Mouse (Mus musculus) hindbrain, embryonic 11.5 days (tissue): ENCODE measurements around the gene Fam186b. TPM values are rescaled to one million over a fixed set of nuclear protein-coding genes. Genes with fewer than 3 reads are reported as not detected.
A peak's percentile ranks its signal among the peaks of the same experiment; 100 is the strongest.

Experiments
- ATAC-seq: fragments of 200-750 bp; cut with Nextera tagmentation; 2 replicates; pipeline ENCODE4 v1.8.0; 2017; ENCODE audit warnings: mild to moderate bottlenecking, moderate TSS enrichment, moderate library complexity; ENCODE audit not compliant: low FRiP score
- DNase-seq: peaks from one replicate; pipeline ENCODE4 v3.0.0-alpha.2; 2015; ENCODE audit warnings: low spot score
- H3K27ac ChIP-seq: fragments of 300-500 bp; sonication (generic); 2 replicates; pipeline ENCODE4 v1.5.1; 2014; ENCODE audit warnings: mild to moderate bottlenecking, low read depth, low read length
- H3K27me3 ChIP-seq: fragments of 300-500 bp; sonication (generic); 2 replicates; pipeline ENCODE4 v1.6.1; 2014; ENCODE audit warnings: mild to moderate bottlenecking, low read length, moderate library complexity, mixed read lengths; ENCODE audit not compliant: control insufficient read depth, insufficient read depth
- H3K36me3 ChIP-seq: fragments of 300-500 bp; sonication (generic); 2 replicates; pipeline ENCODE4 v1.6.1; 2014; ENCODE audit warnings: mild to moderate bottlenecking, low read length, moderate library complexity, mixed read lengths; ENCODE audit not compliant: control insufficient read depth, insufficient read depth
- H3K4me1 ChIP-seq: fragments of 300-500 bp; sonication (generic); replicated peaks from 2 replicates; pipeline ENCODE4 v1.6.1; 2014; ENCODE audit warnings: low read length, mixed read lengths; ENCODE audit not compliant: control insufficient read depth, insufficient read depth
- H3K4me2 ChIP-seq: fragments of 300-500 bp; sonication (generic); replicated peaks from 2 replicates; pipeline ENCODE4 v1.6.1; 2014; ENCODE audit warnings: mild to moderate bottlenecking, low read depth, low read length
- H3K4me3 ChIP-seq: fragments of 300-500 bp; sonication (generic); 2 replicates; pipeline ENCODE4 v1.5.1; 2014; ENCODE audit warnings: low read depth, low read length
- H3K9ac ChIP-seq: fragments of 300-500 bp; sonication (generic); 2 replicates; pipeline ENCODE4 v1.6.1; 2014; ENCODE audit warnings: low read depth, low read length
- H3K9me3 ChIP-seq: fragments of 300-500 bp; sonication (generic); 2 replicates; pipeline ENCODE4 v1.6.1; 2016; ENCODE audit warnings: low read length; ENCODE audit not compliant: control insufficient read depth
- WGBS: fragments of 180-500 bp; shearing (Covaris S2); extraction: QIAGEN DNeasy Blood & Tissue Kit; methylation state at CpG from one replicate; pipeline ENCODE4 v1.1.7; 2014; 5-methylcytosine and 5-hydroxymethylcytosine counted together
- polyA plus RNA-seq: library from polyadenylated mRNA; unstranded; fragments of >200 nt; fragmentation: Nextera tagmentation; extraction: Ambion mirVana; gene quantifications from 2 replicates; pipeline ENCODE4 v1.2.1, GENCODE M21; 2014

Gene Fam186b
- polyA plus RNA-seq, 1 experiment from 2014 or later = 0.29 TPM

- ATAC-seq (peak; percentile 49; the same call in 1 of the 2 replicates), DNase-seq (peak; percentile 82)
- WGBS = 85% methylated on average over 16 of the region's 16 CpGs
- Histone ChIP-seq H3K27me3 (no peaks in the 10 kb centered on the region), H3K4me3 (no peak overlapping the region), H3K9me3 (no peaks in the 10 kb centered on the region), H3K9ac (0 out of 2 replicates have a peak overlapping the region, but pooled peaks have one; percentile 31), H3K27ac (peak overlapping the region; percentile 70), H3K4me1 (no peaks in the 10 kb centered on the region), H3K4me2 (no peak overlapping the region), H3K36me3 (peaks cover 6% of the 10 kb centered on the region; the same call in 1 of the 2 replicates)
Observed at GRCm38 (mm10) chr15:99316314-99317266, 20.9 kb upstream of the Fam186b start.

GRCm38 (mm10) chr15:99314891-99315290 is 19.2 kb upstream of the Fam186b start:
- Histone ChIP-seq H3K9ac (no peak overlapping the region), H3K27ac (no peak overlapping the region), H3K27me3 (no peaks in the 10 kb centered on the region), H3K4me2 (no peak overlapping the region), H3K4me1 (no peaks in the 10 kb centered on the region), H3K36me3 (peaks cover 6% of the 10 kb centered on the region; the same call in 1 of the 2 replicates), H3K9me3 (no peaks in the 10 kb centered on the region), H3K4me3 (no peak overlapping the region)
- WGBS = 93% methylated on average over 16 of the region's 16 CpGs
- no peak for DNase-seq
- ATAC-seq = no peak

- Histone ChIP-seq H3K4me3 (no peak overlapping the region), H3K9me3 (no peaks in the 10 kb centered on the region), H3K4me1 (no peaks in the 10 kb centered on the region), H3K9ac (no peak overlapping the region), H3K36me3 (peaks cover 11% of the 10 kb centered on the region), H3K27me3 (no peaks in the 10 kb centered on the region), H3K27ac (no peak overlapping the region), H3K4me2 (no peak overlapping the region)
- no peak for DNase-seq
- no peak for ATAC-seq
- WGBS = 94% methylated on average over 5 of the region's 5 CpGs
Observed at GRCm38 (mm10) chr15:99310617-99311016, 14.9 kb upstream of the Fam186b start.

GRCm38 (mm10) chr15:99309549-99309948 is 13.9 kb upstream of the Fam186b start:
- H3K27me3 ChIP-seq = no peaks in the 10 kb centered on the region
- no peak overlapping the region for H3K27ac ChIP-seq
- H3K36me3 ChIP-seq = peaks cover 11% of the 10 kb centered on the region
- H3K9ac ChIP-seq = no peak overlapping the region
- DNase-seq = no peak
- no peaks in the 10 kb centered on the region for H3K9me3 ChIP-seq
- H3K4me2 ChIP-seq = no peak overlapping the region
- no peaks in the 10 kb centered on the region for H3K4me1 ChIP-seq
- 94% methylated on average over 9 of the region's 9 CpGs for WGBS
- no peak for ATAC-seq
- no peak overlapping the region for H3K4me3 ChIP-seq

- DNase-seq (no peak), ATAC-seq (no peak)
- Histone ChIP-seq H3K4me2 (no peak overlapping the region), H3K36me3 (peaks cover 15% of the 10 kb centered on the region), H3K27ac (no peak overlapping the region), H3K27me3 (no peaks in the 10 kb centered on the region), H3K4me3 (no peak overlapping the region), H3K4me1 (no peaks in the 10 kb centered on the region), H3K9me3 (no peaks in the 10 kb centered on the region), H3K9ac (no peak overlapping the region)
- WGBS = 93% methylated on average over 9 of the region's 9 CpGs
Observed at GRCm38 (mm10) chr15:99307476-99307875, 11.8 kb upstream of the Fam186b start.

GRCm38 (mm10) chr15:99296213-99296612 is 525 bp upstream of the Fam186b start:
- no peaks in the 10 kb centered on the region for H3K36me3 ChIP-seq
- no peaks in the 10 kb centered on the region for H3K27me3 ChIP-seq
- H3K4me2 ChIP-seq = peak overlapping the region; percentile 46; the same call in 1 of the 2 replicates
- no peak overlapping the region; the same call in 1 of the 2 replicates for H3K9ac ChIP-seq
- H3K27ac ChIP-seq = no peak overlapping the region
- ATAC-seq = no peak
- peak overlapping the region; percentile 68; the same call in 1 of the 2 replicates for H3K4me3 ChIP-seq
- H3K4me1 ChIP-seq = no peaks in the 10 kb centered on the region
- WGBS = 37% methylated on average over 5 of the region's 5 CpGs
- no peak for DNase-seq
- H3K9me3 ChIP-seq = no peaks in the 10 kb centered on the region

- Histone ChIP-seq H3K4me2 (peak within 1 kb of the TSS; percentile 46), H3K9me3 (no peaks in the 10 kb centered on the region), H3K36me3 (no peaks in the 10 kb centered on the region), H3K4me1 (no peaks in the 10 kb centered on the region), H3K9ac (peak within 1 kb of the TSS; percentile 72), H3K27ac (peak within 1 kb of the TSS; percentile 88), H3K27me3 (no peaks in the 10 kb centered on the region), H3K4me3 (peak within 1 kb of the TSS; percentile 68)
- WGBS = under 1% methylated on average over 58 of the region's 64 CpGs
- DNase-seq = peak; percentile 95
- peak; percentile 97 for ATAC-seq
Observed at GRCm38 (mm10) chr15:99294813-99295374, 794 bp downstream of the Fam186b start, which contains the start of gene Prpf40b. TSS of gene Prpf40b (plus strand) at chr15:99295087.

- peak; percentile 18 for DNase-seq
- Histone ChIP-seq H3K4me2 (peak overlapping the region; percentile 46), H3K36me3 (no peaks in the 10 kb centered on the region), H3K9ac (0 out of 2 replicates have a peak overlapping the region, but pooled peaks have one; percentile 72), H3K4me1 (no peaks in the 10 kb centered on the region), H3K27me3 (no peaks in the 10 kb centered on the region), H3K27ac (no peak overlapping the region), H3K9me3 (no peaks in the 10 kb centered on the region), H3K4me3 (peak overlapping the region; percentile 68)
- 37% methylated on average over 16 of the region's 16 CpGs for WGBS
- ATAC-seq = no peak
Observed at GRCm38 (mm10) chr15:99294287-99294686, 1.4 kb downstream of the Fam186b start.
